Mouse (Mus musculus): Measurements from ENCODE around the gene Gm3667. TPM values are rescaled to one million over a fixed set of nuclear protein-coding genes. Genes with fewer than 3 reads are reported as not detected.

Gm3667 gene
- polyA plus RNA-seq (2014; fragmentation: Illumina TruSeq; extraction: RNeasy Lipid Tissue Mini Kit (QIAGEN cat#74804); ENCODE audit: low read depth, low replicate concordance), result 2.4 TPM

DNA sequence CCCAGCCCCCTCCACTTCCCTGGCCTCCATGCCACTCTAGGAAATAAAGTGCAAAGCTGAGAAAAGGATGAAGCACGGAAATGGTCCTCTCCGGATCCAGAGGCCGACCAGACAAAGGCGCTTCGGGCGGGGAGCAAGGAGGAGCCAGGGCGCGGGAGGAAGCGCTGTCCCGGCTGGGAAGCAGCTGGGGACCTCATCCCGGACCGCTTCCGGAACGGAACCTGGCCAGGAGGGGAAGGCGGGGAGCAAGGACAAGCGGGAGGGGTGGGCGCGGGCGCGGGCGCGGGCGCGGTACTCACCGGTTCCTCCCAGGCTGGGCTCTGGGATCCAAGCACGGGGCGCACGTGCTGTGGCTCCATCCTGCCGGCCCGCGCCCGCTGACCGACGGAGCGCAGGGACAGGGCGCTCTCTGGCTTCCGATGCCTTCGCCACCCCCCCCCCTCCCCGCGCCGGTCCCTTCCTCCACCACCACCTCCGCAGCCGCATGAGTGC, at the start of gene Gm3667:
Gene Gm3667, minus strand, starts transcription at position 442 of the 492 bp plus-strand sequence.

DNA sequence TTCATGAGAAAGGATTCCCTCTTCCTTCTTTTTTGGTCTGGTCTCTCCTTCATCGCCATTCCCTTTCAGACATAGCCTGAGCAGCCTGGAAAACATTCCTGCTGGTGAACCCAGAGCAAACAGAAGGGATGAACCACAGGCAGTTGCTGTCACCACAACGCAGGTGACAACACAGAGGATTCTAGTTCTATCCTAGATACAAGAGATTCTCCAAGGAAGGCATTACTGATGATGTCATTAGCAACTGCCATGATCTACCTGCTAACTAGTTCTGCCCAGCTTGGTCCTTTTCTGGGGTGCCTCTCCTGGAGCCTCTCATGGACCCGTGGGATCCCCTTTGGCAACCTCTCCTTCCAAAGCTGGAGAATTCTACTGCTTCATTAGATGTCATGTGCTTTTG, 49.6 kb downstream of the Gm3667 start, which contains the start of gene Gm3642:
Gene Gm3642, minus strand, starts transcription at position 101 of the 400 bp plus-strand sequence.

Other genes starting within 250 kb of the Gm3667 start
- 31.9 TPM for gene Gm10251, start 205.8 kb downstream of the Gm3667 start, polyA plus RNA-seq (2014; fragmentation: Illumina TruSeq; extraction: RNeasy Lipid Tissue Mini Kit (QIAGEN cat#74804); ENCODE audit: low read depth, low replicate concordance)
- 0.25 TPM for gene Gm8050, start 169.7 kb downstream of the Gm3667 start, polyA plus RNA-seq (2014; fragmentation: Illumina TruSeq; extraction: RNeasy Lipid Tissue Mini Kit (QIAGEN cat#74804); ENCODE audit: low read depth, low replicate concordance)
- 6.8 TPM for gene Gm3636, start 147.6 kb downstream of the Gm3667 start, polyA plus RNA-seq (2014; fragmentation: Illumina TruSeq; extraction: RNeasy Lipid Tissue Mini Kit (QIAGEN cat#74804); ENCODE audit: low read depth, low replicate concordance)
- 79.0 TPM for gene Gm8362, start 115.6 kb downstream of the Gm3667 start, polyA plus RNA-seq (2014; fragmentation: Illumina TruSeq; extraction: RNeasy Lipid Tissue Mini Kit (QIAGEN cat#74804); ENCODE audit: low read depth, low replicate concordance)
- gene Gm3642, start 49.7 kb downstream of the Gm3667 start, polyA plus RNA-seq (2014; fragmentation: Illumina TruSeq; extraction: RNeasy Lipid Tissue Mini Kit (QIAGEN cat#74804); ENCODE audit: low read depth, low replicate concordance), result 7.2 TPM
- 5.9 TPM for gene Gm6356, start 83.9 kb upstream of the Gm3667 start, polyA plus RNA-seq (2014; fragmentation: Illumina TruSeq; extraction: RNeasy Lipid Tissue Mini Kit (QIAGEN cat#74804); ENCODE audit: low read depth, low replicate concordance)
- 0.18 TPM for gene Gm10406, start 137.5 kb upstream of the Gm3667 start, polyA plus RNA-seq (2014; fragmentation: Illumina TruSeq; extraction: RNeasy Lipid Tissue Mini Kit (QIAGEN cat#74804); ENCODE audit: low read depth, low replicate concordance)
- gene Gm3685, start 155.0 kb upstream of the Gm3667 start, polyA plus RNA-seq (2014; fragmentation: Illumina TruSeq; extraction: RNeasy Lipid Tissue Mini Kit (QIAGEN cat#74804); ENCODE audit: low read depth, low replicate concordance), result 25.4 TPM
- gene Gm3696, start 210.7 kb upstream of the Gm3667 start, polyA plus RNA-seq (2014; fragmentation: Illumina TruSeq; extraction: RNeasy Lipid Tissue Mini Kit (QIAGEN cat#74804); ENCODE audit: low read depth, low replicate concordance), result 6.2 TPM
- 4.1 TPM for gene Gm6676, start 235.4 kb upstream of the Gm3667 start, polyA plus RNA-seq (2014; fragmentation: Illumina TruSeq; extraction: RNeasy Lipid Tissue Mini Kit (QIAGEN cat#74804); ENCODE audit: low read depth, low replicate concordance)